Mouse (Mus musculus) stomach, embryonic 14.5 days (tissue): Measurements from ENCODE around the gene Cs. TPM values are rescaled to one million over a fixed set of nuclear protein-coding genes. Genes with fewer than 3 reads are reported as not detected.

Experiments used
- ATAC-seq: fragments of 200-750 bp; cut with Nextera tagmentation; 2 replicates; pipeline ENCODE4 v1.8.0; 2017; ENCODE audit warnings: low read depth, moderate TSS enrichment; ENCODE audit not compliant: insufficient number of reproducible peaks, insufficient read depth, low FRiP score
- H3K27ac ChIP-seq: fragments of 300-500 bp; sonication (generic); 2 replicates; pipeline ENCODE4 v1.5.1; 2014; ENCODE audit warnings: mild to moderate bottlenecking, low read length, moderate library complexity, mixed read lengths
- H3K27me3 ChIP-seq: fragments of 300-500 bp; sonication (generic); 2 replicates; pipeline ENCODE4 v1.6.1; 2014; ENCODE audit warnings: low read length, control low read depth, mixed read lengths; ENCODE audit not compliant: control insufficient read depth, insufficient read depth
- H3K36me3 ChIP-seq: fragments of 300-500 bp; sonication (generic); 2 replicates; pipeline ENCODE4 v1.6.1; 2014; ENCODE audit warnings: mild to moderate bottlenecking, control low read depth, low read length, moderate library complexity, mixed read lengths; ENCODE audit not compliant: control insufficient read depth, insufficient read depth
- H3K4me1 ChIP-seq: fragments of 300-500 bp; sonication (generic); 2 replicates; pipeline ENCODE4 v1.6.1; 2014; ENCODE audit warnings: low read length, control low read depth, mixed read lengths; ENCODE audit not compliant: control insufficient read depth, insufficient read depth
- H3K4me2 ChIP-seq: fragments of 300-500 bp; sonication (generic); replicated peaks from 2 replicates; pipeline ENCODE4 v1.6.1; 2014; ENCODE audit warnings: low read depth, low read length, control low read depth
- H3K4me3 ChIP-seq: fragments of 300-500 bp; sonication (generic); 2 replicates; pipeline ENCODE4 v1.5.1; 2014; ENCODE audit warnings: low read depth, low read length, control low read depth
- H3K9ac ChIP-seq: fragments of 300-500 bp; sonication (generic); replicated peaks from 2 replicates; pipeline ENCODE4 v1.6.1; 2014; ENCODE audit warnings: low read depth, mild to moderate bottlenecking, control low read depth, low read length, moderate library complexity, mixed read lengths
- H3K9me3 ChIP-seq: fragments of 300-500 bp; sonication (generic); 2 replicates; pipeline ENCODE4 v1.6.1; 2016; ENCODE audit warnings: low read depth, low read length, control low read depth; ENCODE audit not compliant: control insufficient read depth
- WGBS: fragments of 180-500 bp; shearing (Covaris S2); extraction: QIAGEN DNeasy Blood & Tissue Kit; methylation state at CpG from one replicate; pipeline ENCODE4 v1.1.7; 2014; 5-methylcytosine and 5-hydroxymethylcytosine counted together
- polyA plus RNA-seq: library from polyadenylated mRNA; unstranded; fragments of >200 nt; fragmentation: Nextera tagmentation; extraction: Ambion mirVana; gene quantifications from 2 replicates; pipeline ENCODE4 v1.2.1, GENCODE M21; 2014

Gene Cs
- polyA plus RNA-seq, 1 experiment from 2014 or later = 211 TPM

GRCm38 (mm10) chr10:128374393-128374792 lies 36.9 kb downstream of the Cs start:
- no peak overlapping the region for H3K4me2 ChIP-seq
- 82% methylated on average over 6 of the region's 6 CpGs for WGBS

GRCm38 (mm10) chr10:128376099-128376454 lies 38.5 kb downstream of the Cs start:
- Histone ChIP-seq H3K27me3 (no peaks in the 10 kb centered on the region), H3K4me2 (peak overlapping the region; percentile 69), H3K27ac (peak overlapping the region; percentile 96), H3K9me3 (no peaks in the 10 kb centered on the region), H3K4me1 (peaks cover 20% of the 10 kb centered on the region), H3K9ac (peak overlapping the region; percentile 97), H3K4me3 (0 out of 2 replicates have a peak overlapping the region, but pooled peaks have one; percentile 100), H3K36me3 (peaks cover 23% of the 10 kb centered on the region; the same call in 1 of the 2 replicates)
- no peak for ATAC-seq
- 49% methylated on average over 4 of the region's 4 CpGs for WGBS

More at GRCm38 (mm10) chr10:128374393-128374792, 36.9 kb downstream of the Cs start:
- Histone ChIP-seq H3K9ac (no peak overlapping the region), H3K36me3 (peaks cover 7% of the 10 kb centered on the region; the same call in 1 of the 2 replicates), H3K27ac (no peak overlapping the region), H3K4me3 (no peak overlapping the region), H3K27me3 (no peaks in the 10 kb centered on the region), H3K4me1 (peaks cover 20% of the 10 kb centered on the region), H3K9me3 (no peaks in the 10 kb centered on the region)
- ATAC-seq = no peak

- H3K4me1 ChIP-seq = peaks cover 20% of the 10 kb centered on the region
- no peaks in the 10 kb centered on the region for H3K9me3 ChIP-seq
- WGBS = under 1% methylated on average over 61 of the region's 73 CpGs
- peak within 1 kb of the TSS; percentile 100 for H3K4me3 ChIP-seq
- peak within 1 kb of the TSS; percentile 69 for H3K4me2 ChIP-seq
- H3K36me3 ChIP-seq = peaks cover 27% of the 10 kb centered on the region
- peak; percentile 94 for ATAC-seq
- H3K27me3 ChIP-seq = no peaks in the 10 kb centered on the region
- H3K27ac ChIP-seq = peak within 1 kb of the TSS; percentile 96
- H3K9ac ChIP-seq = peak within 1 kb of the TSS; percentile 97
These were observed 39.1 kb downstream of the Cs start, which contains the start of gene Ankrd52 for GRCm38 (mm10) chr10:128376455-128377211. TSS of gene Ankrd52 (plus strand) at chr10:128377115.

GRCm38 (mm10) chr10:128377222-128377939 lies 39.8 kb downstream of the Cs start:
- no peaks in the 10 kb centered on the region for H3K27me3 ChIP-seq
- ATAC-seq = peak; percentile 72

GRCm38 (mm10) chr10:128377940-128378448 lies 40.5 kb downstream of the Cs start:
- H3K27me3 ChIP-seq = no peaks in the 10 kb centered on the region
- H3K36me3 ChIP-seq = peaks cover 40% of the 10 kb centered on the region
- no peak for ATAC-seq
- H3K4me2 ChIP-seq = peak overlapping the region; percentile 69
- no peaks in the 10 kb centered on the region for H3K9me3 ChIP-seq
- H3K4me1 ChIP-seq = peaks cover 20% of the 10 kb centered on the region
- H3K4me3 ChIP-seq = peak overlapping the region; percentile 100
- H3K9ac ChIP-seq = peak overlapping the region; percentile 97
- peak overlapping the region; percentile 96 for H3K27ac ChIP-seq
- 47% methylated on average over 14 of the region's 14 CpGs for WGBS

More at GRCm38 (mm10) chr10:128377222-128377939, 39.8 kb downstream of the Cs start:
- Histone ChIP-seq H3K9ac (peak overlapping the region; percentile 97), H3K4me1 (peaks cover 20% of the 10 kb centered on the region), H3K36me3 (peaks cover 34% of the 10 kb centered on the region), H3K4me2 (peak overlapping the region; percentile 69), H3K9me3 (no peaks in the 10 kb centered on the region), H3K4me3 (peak overlapping the region; percentile 100), H3K27ac (peak overlapping the region; percentile 96)
- under 1% methylated on average over 43 of the region's 47 CpGs for WGBS

GRCm38 (mm10) chr10:128378462-128378861 lies 40.9 kb downstream of the Cs start:
- Histone ChIP-seq H3K27me3 (no peaks in the 10 kb centered on the region), H3K4me2 (peak overlapping the region; percentile 69; the same call in 1 of the 2 replicates), H3K4me3 (peak overlapping the region; percentile 100; the same call in 1 of the 2 replicates), H3K27ac (no peak overlapping the region), H3K9me3 (no peaks in the 10 kb centered on the region), H3K9ac (no peak overlapping the region), H3K4me1 (peaks cover 20% of the 10 kb centered on the region), H3K36me3 (peaks cover 45% of the 10 kb centered on the region)
- no peak for ATAC-seq
- 61% methylated on average over 3 of the region's 3 CpGs for WGBS

GRCm38 (mm10) chr10:128379260-128379659 lies 41.7 kb downstream of the Cs start:
- H3K36me3 ChIP-seq = peaks cover 53% of the 10 kb centered on the region
- H3K27ac ChIP-seq = no peak overlapping the region
- WGBS = 93% methylated on average over 7 of the region's 7 CpGs
- H3K4me2 ChIP-seq = no peak overlapping the region
- peaks cover 20% of the 10 kb centered on the region for H3K4me1 ChIP-seq
- no peak overlapping the region for H3K4me3 ChIP-seq
- no peaks in the 10 kb centered on the region for H3K9me3 ChIP-seq
- no peak for ATAC-seq
- H3K27me3 ChIP-seq = no peaks in the 10 kb centered on the region
- H3K9ac ChIP-seq = no peak overlapping the region

GRCm38 (mm10) chr10:128380565-128380964 lies 43.0 kb downstream of the Cs start:
- H3K27me3 ChIP-seq = no peaks in the 10 kb centered on the region
- H3K9me3 ChIP-seq = no peaks in the 10 kb centered on the region
- no peak overlapping the region for H3K4me3 ChIP-seq
- WGBS = 84% methylated on average over 5 of the region's 5 CpGs
- peaks cover 64% of the 10 kb centered on the region for H3K36me3 ChIP-seq
- no peak for ATAC-seq
- H3K4me1 ChIP-seq = peaks cover 20% of the 10 kb centered on the region
- no peak overlapping the region for H3K9ac ChIP-seq
- no peak overlapping the region for H3K27ac ChIP-seq
- no peak overlapping the region for H3K4me2 ChIP-seq
